Mouse (Mus musculus): ENCODE results near the gene Ror1. TPM values are rescaled to one million over a fixed set of nuclear protein-coding genes. Genes with fewer than 3 reads are reported as not detected.

Gene Ror1
- polyA plus RNA-seq, 1 experiment from 2014 or later: 13.9 TPM

GRCm38 (mm10) chr4:100214324-100215215, 119.0 kb downstream of the Ror1 start:
- H3K4me1 ChIP-seq (replicated peaks): peaks cover 36% of the 10 kb centered on the region
- no peak overlapping the region for H3K4me2 ChIP-seq
- no peaks in the 10 kb centered on the region for H3K9me3 ChIP-seq (replicated peaks)
- no peak overlapping the region for H3K9ac ChIP-seq
- no peak overlapping the region for H3K27ac ChIP-seq (ENCODE audit: poor library complexity, severe bottlenecking)
- WGBS: 62% methylated on average over 13 of the region's 13 CpGs
- no peak overlapping the region for H3K4me3 ChIP-seq
- H3K27me3 ChIP-seq (replicated peaks): peaks cover 9% of the 10 kb centered on the region; the same call in 1 of the 2 replicates
- no peaks in the 10 kb centered on the region for H3K36me3 ChIP-seq
- no peak for ATAC-seq (ENCODE audit: insufficient number of reproducible peaks, low FRiP score)

GRCm38 (mm10) chr4:100216587-100216986, 121.0 kb downstream of the Ror1 start:
- Histone ChIP-seq H3K4me2 (no peak overlapping the region), H3K9me3 (replicated peaks) (no peaks in the 10 kb centered on the region), H3K4me3 (no peak overlapping the region), H3K27me3 (replicated peaks) (peaks cover 6% of the 10 kb centered on the region; the same call in 1 of the 2 replicates), H3K4me1 (replicated peaks) (peaks cover 39% of the 10 kb centered on the region), H3K36me3 (no peaks in the 10 kb centered on the region), H3K9ac (no peak overlapping the region), H3K27ac (ENCODE audit: poor library complexity, severe bottlenecking) (no peak overlapping the region; the same call in 1 of the 2 replicates)
- 22% methylated on average over 3 of the region's 3 CpGs for WGBS
- ATAC-seq (ENCODE audit: insufficient number of reproducible peaks, low FRiP score): no peak

- 44% methylated on average over 4 of the region's 4 CpGs for WGBS
- Histone ChIP-seq H3K4me1 (replicated peaks) (peaks cover 58% of the 10 kb centered on the region), H3K4me3 (no peak overlapping the region), H3K27me3 (replicated peaks) (no peaks in the 10 kb centered on the region), H3K9me3 (replicated peaks) (no peaks in the 10 kb centered on the region), H3K4me2 (no peak overlapping the region), H3K9ac (no peak overlapping the region), H3K36me3 (no peaks in the 10 kb centered on the region), H3K27ac (ENCODE audit: poor library complexity, severe bottlenecking) (no peak overlapping the region)
- no peak for ATAC-seq (ENCODE audit: insufficient number of reproducible peaks, low FRiP score)
These were observed 123.4 kb downstream of the Ror1 start for GRCm38 (mm10) chr4:100219026-100219425.

- ATAC-seq (ENCODE audit: insufficient number of reproducible peaks, low FRiP score): no peak
These were observed 124.0 kb downstream of the Ror1 start for GRCm38 (mm10) chr4:100219599-100219998.

GRCm38 (mm10) chr4:100221978-100222737, 126.6 kb downstream of the Ror1 start:
- Histone ChIP-seq H3K4me1 (replicated peaks) (peaks cover 49% of the 10 kb centered on the region), H3K4me2 (no peak overlapping the region), H3K27ac (ENCODE audit: poor library complexity, severe bottlenecking) (no peak overlapping the region), H3K9me3 (replicated peaks) (no peaks in the 10 kb centered on the region), H3K4me3 (no peak overlapping the region), H3K36me3 (no peaks in the 10 kb centered on the region), H3K27me3 (replicated peaks) (no peaks in the 10 kb centered on the region), H3K9ac (no peak overlapping the region)
- ATAC-seq (ENCODE audit: insufficient number of reproducible peaks, low FRiP score): no peak
- WGBS: 83% methylated on average over 13 of the region's 13 CpGs

More at GRCm38 (mm10) chr4:100219599-100219998, 124.0 kb downstream of the Ror1 start:
- Histone ChIP-seq H3K9me3 (replicated peaks) (no peaks in the 10 kb centered on the region), H3K27me3 (replicated peaks) (no peaks in the 10 kb centered on the region), H3K27ac (ENCODE audit: poor library complexity, severe bottlenecking) (no peak overlapping the region), H3K4me1 (replicated peaks) (peaks cover 54% of the 10 kb centered on the region), H3K4me3 (no peak overlapping the region), H3K4me2 (no peak overlapping the region), H3K9ac (no peak overlapping the region), H3K36me3 (no peaks in the 10 kb centered on the region)
- WGBS: 59% methylated on average over 4 of the region's 4 CpGs

GRCm38 (mm10) chr4:100223532-100223931, 127.9 kb downstream of the Ror1 start:
- Histone ChIP-seq H3K4me2 (no peak overlapping the region), H3K9ac (no peak overlapping the region), H3K9me3 (replicated peaks) (no peaks in the 10 kb centered on the region), H3K36me3 (no peaks in the 10 kb centered on the region), H3K4me3 (no peak overlapping the region), H3K27me3 (replicated peaks) (no peaks in the 10 kb centered on the region), H3K4me1 (replicated peaks) (peaks cover 51% of the 10 kb centered on the region), H3K27ac (ENCODE audit: poor library complexity, severe bottlenecking) (no peak overlapping the region)
- ATAC-seq (ENCODE audit: insufficient number of reproducible peaks, low FRiP score): no peak
- WGBS: 46% methylated on average over 1 of the region's 1 CpGs

GRCm38 (mm10) chr4:100223965-100224364, 128.4 kb downstream of the Ror1 start:
- peaks cover 48% of the 10 kb centered on the region for H3K4me1 ChIP-seq (replicated peaks)
- H3K27ac ChIP-seq (ENCODE audit: poor library complexity, severe bottlenecking): no peak overlapping the region
- ATAC-seq (ENCODE audit: insufficient number of reproducible peaks, low FRiP score): no peak
- no peak overlapping the region for H3K4me3 ChIP-seq
- no peaks in the 10 kb centered on the region for H3K9me3 ChIP-seq (replicated peaks)
- H3K36me3 ChIP-seq: no peaks in the 10 kb centered on the region
- no peak overlapping the region for H3K9ac ChIP-seq
- no peaks in the 10 kb centered on the region for H3K27me3 ChIP-seq (replicated peaks)
- no peak overlapping the region for H3K4me2 ChIP-seq
- 88% methylated on average over 3 of the region's 3 CpGs for WGBS

GRCm38 (mm10) chr4:100226619-100227018, 131.0 kb downstream of the Ror1 start:
- Histone ChIP-seq H3K27me3 (replicated peaks) (no peaks in the 10 kb centered on the region), H3K9me3 (replicated peaks) (no peaks in the 10 kb centered on the region), H3K9ac (no peak overlapping the region), H3K4me3 (no peak overlapping the region), H3K36me3 (no peaks in the 10 kb centered on the region), H3K4me2 (no peak overlapping the region), H3K27ac (ENCODE audit: poor library complexity, severe bottlenecking) (peak overlapping the region; percentile 83), H3K4me1 (replicated peaks) (peaks cover 55% of the 10 kb centered on the region)
- ATAC-seq (ENCODE audit: insufficient number of reproducible peaks, low FRiP score): peak; percentile 54; the same call in 1 of the 2 replicates
- WGBS: 19% methylated on average over 4 of the region's 4 CpGs

- no peaks in the 10 kb centered on the region for H3K27me3 ChIP-seq (replicated peaks)
- H3K9ac ChIP-seq: no peak overlapping the region
- ATAC-seq (ENCODE audit: insufficient number of reproducible peaks, low FRiP score): no peak
- no peaks in the 10 kb centered on the region for H3K36me3 ChIP-seq
- peak overlapping the region; percentile 31 for H3K27ac ChIP-seq (ENCODE audit: poor library complexity, severe bottlenecking)
- peaks cover 53% of the 10 kb centered on the region for H3K4me1 ChIP-seq (replicated peaks)
- no peaks in the 10 kb centered on the region for H3K9me3 ChIP-seq (replicated peaks)
- H3K4me3 ChIP-seq: no peak overlapping the region
- no peak overlapping the region for H3K4me2 ChIP-seq
- 49% methylated on average over 3 of the region's 3 CpGs for WGBS
These were observed 132.5 kb downstream of the Ror1 start for GRCm38 (mm10) chr4:100228106-100228505.

- Histone ChIP-seq H3K27ac (ENCODE audit: poor library complexity, severe bottlenecking) (peak overlapping the region; percentile 50; the same call in 1 of the 2 replicates), H3K9ac (0 out of 2 replicates have a peak overlapping the region, but pooled peaks have one; percentile 13)
These were observed 134.7 kb downstream of the Ror1 start for GRCm38 (mm10) chr4:100230245-100230644.

GRCm38 (mm10) chr4:100230963-100231362, 135.4 kb downstream of the Ror1 start:
- H3K4me1 ChIP-seq (replicated peaks): peaks cover 58% of the 10 kb centered on the region
- H3K36me3 ChIP-seq: no peaks in the 10 kb centered on the region
- WGBS: 69% methylated on average over 2 of the region's 2 CpGs
- H3K4me3 ChIP-seq: no peak overlapping the region
- H3K27ac ChIP-seq (ENCODE audit: poor library complexity, severe bottlenecking): peak overlapping the region; percentile 50; the same call in 1 of the 2 replicates
- no peaks in the 10 kb centered on the region for H3K27me3 ChIP-seq (replicated peaks)
- no peak overlapping the region for H3K4me2 ChIP-seq
- H3K9ac ChIP-seq: no peak overlapping the region
- no peak for ATAC-seq (ENCODE audit: insufficient number of reproducible peaks, low FRiP score)
- no peaks in the 10 kb centered on the region for H3K9me3 ChIP-seq (replicated peaks)

More at GRCm38 (mm10) chr4:100230245-100230644, 134.7 kb downstream of the Ror1 start:
- Histone ChIP-seq H3K4me3 (no peak overlapping the region), H3K4me2 (no peak overlapping the region), H3K9me3 (replicated peaks) (no peaks in the 10 kb centered on the region), H3K36me3 (no peaks in the 10 kb centered on the region), H3K4me1 (replicated peaks) (peaks cover 57% of the 10 kb centered on the region), H3K27me3 (replicated peaks) (no peaks in the 10 kb centered on the region)
- ATAC-seq (ENCODE audit: insufficient number of reproducible peaks, low FRiP score): no peak
- WGBS: 49% methylated on average over 5 of the region's 5 CpGs

All from heart, embryonic 12.5 days (tissue).